Mouse (Mus musculus): Measurements from ENCODE around the gene Sema3c.

Gene Sema3c

DNA sequence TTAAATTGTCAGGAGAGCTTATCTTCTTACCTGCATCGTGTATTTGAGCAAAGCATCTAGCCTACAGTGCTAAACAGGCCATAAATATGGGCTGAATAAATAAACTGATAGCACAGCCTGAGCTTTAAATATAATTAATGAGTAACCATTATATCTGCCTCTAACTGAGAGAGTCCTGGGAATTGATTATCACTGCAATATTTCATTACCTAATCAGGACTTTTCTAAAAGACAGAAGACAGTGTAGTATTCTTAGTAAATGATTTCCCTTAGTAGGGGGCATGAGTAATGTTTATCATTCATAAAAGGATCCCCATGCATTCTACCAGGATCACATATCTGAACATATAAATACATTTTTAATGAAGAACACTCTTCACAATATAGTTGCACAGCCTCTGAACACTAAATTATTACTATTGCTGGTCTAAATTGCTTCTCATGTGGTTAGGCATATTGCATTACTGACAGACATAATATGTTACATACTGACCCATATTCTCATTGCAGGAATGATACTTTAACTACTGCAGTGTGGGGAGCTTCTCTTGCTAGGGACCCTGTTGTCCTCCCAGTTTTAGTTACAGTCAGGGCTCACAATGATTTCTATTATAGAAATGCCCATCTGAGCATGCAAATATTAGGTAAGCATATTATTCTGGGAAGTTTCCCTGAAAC is 74.9 kb downstream of the Sema3c start:
- DNase-seq = no peak

GRCm38 (mm10) chr5:17661223-17661622 is 87.1 kb downstream of the Sema3c start:
- no peak for DNase-seq

DNA sequence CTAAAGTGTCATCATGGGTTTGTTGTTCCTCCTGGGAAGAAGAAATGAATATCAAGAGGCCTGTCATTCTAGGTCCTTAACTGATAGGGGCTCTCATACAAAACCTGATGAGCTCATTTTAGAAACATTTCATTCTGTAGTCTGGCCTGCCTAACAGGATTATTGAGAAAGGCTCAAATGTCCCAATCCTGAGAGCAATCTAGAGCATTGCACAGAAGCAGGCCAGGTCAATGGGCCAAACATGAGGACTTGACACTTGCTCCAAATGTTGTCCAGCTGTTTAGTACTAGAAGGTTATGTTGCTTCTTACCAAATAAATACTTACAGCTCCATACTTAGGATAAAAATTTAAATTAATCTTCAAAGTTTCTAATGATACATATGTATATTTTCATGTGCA is 97.3 kb downstream of the Sema3c start:
- DNase-seq = no peak

DNA sequence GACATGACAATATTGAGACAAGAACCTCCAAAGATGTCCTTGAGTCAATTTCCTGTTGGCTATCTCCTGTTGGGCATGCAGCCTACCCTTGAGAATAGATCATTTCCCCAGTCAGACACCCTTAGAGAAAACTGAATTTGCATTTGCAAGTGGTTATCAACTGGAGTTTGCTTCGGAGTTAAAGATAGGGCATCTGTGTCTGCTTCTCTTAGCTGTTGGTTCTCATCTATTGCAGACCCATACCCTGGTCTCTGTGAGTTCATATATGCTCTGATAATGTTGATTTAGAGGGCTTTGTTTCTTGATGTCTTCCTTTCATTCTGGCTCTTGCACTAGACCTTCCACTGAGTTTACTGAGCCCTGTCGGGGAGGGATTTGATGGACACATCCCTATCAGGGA is 106.8 kb downstream of the Sema3c start:
- no peak for DNase-seq

- peak; percentile 92 for DNase-seq
Observed at GRCm38 (mm10) chr5:17689121-17689520, 115.0 kb downstream of the Sema3c start.

DNA sequence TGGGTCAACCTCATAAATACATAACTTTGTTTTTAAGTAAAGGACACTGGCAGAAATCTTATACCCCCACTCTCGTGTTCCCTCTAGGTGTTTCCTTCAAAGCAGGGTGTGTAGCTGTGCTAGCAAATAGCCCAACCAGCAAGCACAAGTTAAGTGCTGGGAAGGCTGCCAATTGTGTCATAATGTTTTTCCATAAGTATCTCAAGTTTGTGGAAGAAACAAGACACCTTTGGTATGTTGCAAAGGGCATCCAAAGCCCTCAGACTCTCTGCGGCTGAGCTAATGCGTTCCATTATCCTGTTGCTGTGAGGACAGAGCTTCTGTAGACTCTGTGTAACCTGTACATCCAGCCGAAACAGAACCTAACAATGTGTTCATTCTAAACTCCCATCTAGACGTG is 115.5 kb downstream of the Sema3c start:
- DNase-seq = no peak

DNA sequence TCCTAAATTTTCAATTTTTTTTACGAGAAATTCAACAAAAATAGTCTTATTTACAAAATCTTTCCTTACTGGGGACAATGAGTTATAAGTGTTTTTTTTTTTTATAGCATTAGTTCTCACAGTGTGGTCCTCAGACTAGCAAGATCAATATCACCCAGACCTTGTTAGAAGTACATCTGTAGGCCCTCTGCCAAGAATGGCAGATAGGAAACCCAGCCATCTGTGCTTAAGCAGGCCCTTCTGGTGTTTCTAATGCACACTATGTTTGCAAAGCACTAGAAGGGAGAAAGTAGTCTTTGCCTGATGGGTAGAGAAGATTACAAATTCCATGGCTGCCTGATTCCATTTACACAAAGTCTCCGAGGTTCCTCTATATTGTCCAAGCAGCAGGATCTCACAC is 121.3 kb downstream of the Sema3c start:
- no peak for DNase-seq

GRCm38 (mm10) chr5:17698905-17699304 is 124.8 kb downstream of the Sema3c start:
- DNase-seq = no peak

DNA sequence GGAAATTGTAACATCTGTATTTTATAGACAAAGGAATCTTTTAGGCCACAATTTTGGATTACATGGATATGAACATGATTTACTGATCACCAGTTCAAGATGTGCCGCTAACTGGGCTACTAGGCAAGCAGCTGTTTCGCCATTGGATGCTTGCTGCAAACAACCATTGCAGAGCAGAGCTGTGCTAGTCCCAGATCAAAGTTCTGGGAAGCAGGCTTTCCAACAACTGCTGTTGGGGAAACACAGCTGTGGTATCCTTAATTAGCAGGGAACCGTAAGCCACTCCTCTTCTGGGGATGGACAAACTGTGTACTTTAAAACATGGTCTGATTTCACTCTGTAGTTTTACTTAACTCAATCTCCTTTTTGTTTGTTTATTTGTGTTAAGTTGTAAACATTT is 130.1 kb downstream of the Sema3c start:
- no peak for DNase-seq

DNA sequence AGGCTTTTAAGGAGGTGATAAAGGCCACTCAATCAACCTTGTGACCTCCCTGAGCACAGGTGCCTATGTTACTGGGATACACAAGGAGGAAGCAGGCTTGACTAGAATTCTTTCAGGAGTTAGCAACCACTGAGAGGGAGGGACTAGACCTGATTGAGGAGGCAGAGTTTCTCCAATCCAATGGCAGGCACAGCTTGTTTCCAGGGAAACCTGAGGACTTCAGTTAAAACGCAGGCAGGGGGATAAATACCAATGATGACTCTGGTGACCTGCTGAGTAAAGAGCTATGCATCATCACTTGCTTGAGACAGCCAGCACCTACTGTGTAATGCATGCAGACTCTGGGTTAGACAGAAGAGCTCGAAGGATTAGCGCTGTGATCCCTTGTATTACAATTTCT is 133.0 kb downstream of the Sema3c start:
- DNase-seq = no peak

DNA sequence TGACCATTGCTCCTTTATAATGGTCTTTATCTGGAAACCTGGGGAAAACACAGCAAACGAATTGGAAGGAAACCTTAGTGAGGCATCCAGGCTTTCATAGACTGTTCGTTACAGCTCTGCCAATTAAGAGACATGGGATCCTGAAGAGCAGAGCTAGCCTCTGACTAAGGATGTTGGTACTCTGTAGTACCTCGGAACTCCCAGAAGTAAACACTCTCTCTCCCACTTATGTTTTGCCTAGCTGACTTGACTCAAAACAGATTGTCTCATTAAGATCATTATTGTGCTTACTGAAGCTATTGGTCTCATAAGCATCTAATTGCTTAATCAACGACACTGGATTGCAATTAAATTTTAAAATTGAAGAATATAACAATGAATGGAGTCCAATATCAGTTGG is 138.3 kb downstream of the Sema3c start:
- DNase-seq = no peak

DNA sequence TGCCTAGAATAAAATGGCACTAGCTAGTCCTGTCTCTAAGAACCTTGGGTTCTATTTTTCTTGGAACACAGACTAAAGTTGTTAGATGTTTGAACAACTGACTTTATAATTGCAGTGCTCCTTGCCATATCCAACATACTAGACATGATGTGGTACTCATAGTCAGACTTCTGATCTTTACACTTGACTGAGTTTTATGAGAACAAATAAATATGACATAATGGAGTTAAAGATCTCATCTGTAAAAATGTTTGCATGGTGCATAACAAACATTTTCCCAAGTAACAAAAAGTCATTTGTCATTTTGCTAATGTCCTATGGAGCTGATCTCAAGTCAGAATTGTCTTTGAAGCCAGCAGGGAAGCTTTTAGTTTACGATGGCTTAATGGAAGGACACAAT is 141.1 kb downstream of the Sema3c start:
- no peak for DNase-seq

- no peak for DNase-seq
Observed at GRCm38 (mm10) chr5:17720011-17720410, 145.9 kb downstream of the Sema3c start.

- no peak for DNase-seq
Observed at GRCm38 (mm10) chr5:17724031-17724430, 149.9 kb downstream of the Sema3c start.

GRCm38 (mm10) chr5:17728047-17728446 is 154.0 kb downstream of the Sema3c start:
- no peak for DNase-seq

- no peak for DNase-seq
Observed at GRCm38 (mm10) chr5:17739805-17740204, 165.7 kb downstream of the Sema3c start.

DNA sequence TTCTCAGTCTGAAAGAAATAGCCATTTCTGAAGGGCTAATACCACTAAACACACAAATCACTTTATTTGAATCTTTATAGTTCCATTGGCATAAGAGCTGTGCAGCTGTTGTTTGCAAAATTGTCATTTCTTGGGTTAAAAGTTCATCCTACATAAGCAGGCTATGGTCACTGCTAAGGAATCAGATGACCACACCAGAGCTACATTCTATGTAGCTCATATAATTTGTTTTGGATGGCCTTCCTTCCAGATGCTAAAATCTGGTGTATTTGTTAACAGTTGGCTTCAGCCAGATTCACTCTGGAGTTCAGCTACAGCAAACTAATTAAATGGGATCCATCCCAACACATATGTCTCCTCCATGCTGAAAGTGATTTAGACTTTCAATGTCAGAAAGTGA is 172.4 kb downstream of the Sema3c start:
- DNase-seq = no peak

DNA sequence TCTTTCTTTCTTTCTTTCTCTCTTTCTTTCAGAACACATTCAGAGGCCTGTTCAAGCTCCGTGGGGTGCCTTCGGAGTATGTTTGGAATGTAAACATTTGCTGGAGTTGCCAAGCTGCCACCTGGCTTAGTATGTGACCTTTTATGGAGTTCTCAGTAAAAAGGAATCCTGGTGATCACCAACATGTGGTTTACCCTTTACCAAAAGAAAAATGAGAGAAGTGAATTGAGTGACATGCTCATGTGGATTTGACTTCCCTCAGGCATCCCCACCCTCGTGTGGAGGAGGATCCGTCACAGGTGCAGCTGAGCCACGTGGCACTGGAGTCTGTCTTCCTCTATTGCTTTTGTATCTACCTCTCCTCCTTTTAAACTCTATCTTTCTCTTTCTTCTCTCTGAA is 173.1 kb downstream of the Sema3c start:
- no peak for DNase-seq

DNA sequence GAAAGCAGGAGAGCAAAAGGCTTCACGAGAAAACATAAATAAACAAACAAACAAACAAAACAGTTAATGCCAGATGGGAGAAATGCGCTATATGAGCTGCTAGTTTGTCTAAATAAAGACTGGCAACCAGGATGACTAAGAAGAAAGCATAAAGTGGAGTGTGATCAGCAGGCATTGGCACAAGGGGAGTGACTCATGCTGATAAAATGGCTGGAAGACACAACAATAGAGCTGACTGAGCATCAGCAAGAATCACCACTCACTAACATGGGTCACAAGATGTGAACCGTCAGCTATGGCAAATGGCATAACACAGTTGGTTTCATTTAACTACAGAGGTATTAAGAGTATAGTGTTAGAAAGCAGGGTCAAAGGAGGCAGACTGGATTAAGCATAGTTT is 174.2 kb downstream of the Sema3c start:
- DNase-seq = no peak

DNA sequence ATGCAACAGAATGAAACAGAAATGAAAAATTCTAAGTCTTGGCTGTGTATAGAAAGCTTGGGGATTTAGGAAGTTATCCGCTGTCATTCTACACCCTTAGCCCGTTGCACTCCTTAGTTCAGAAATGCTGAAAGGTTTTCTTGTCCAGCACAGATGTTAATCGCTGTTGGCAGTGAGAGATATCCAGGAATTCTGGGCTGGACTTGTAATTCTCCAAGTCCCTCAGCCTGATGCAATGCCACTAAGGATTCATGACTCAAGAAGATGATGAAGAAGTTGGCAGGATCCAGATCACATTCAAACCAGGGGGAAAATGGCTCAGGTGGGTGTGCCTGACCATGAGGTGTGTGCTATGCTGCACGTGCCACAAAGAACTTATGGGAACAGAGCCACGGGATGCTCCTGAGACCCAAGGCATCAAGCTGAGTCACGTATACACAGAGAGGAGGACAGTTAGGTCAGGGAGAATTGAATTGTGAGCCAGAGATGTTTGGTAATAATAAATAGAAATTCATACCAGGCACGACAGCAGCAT is 179.5 kb downstream of the Sema3c start:
- no peak for DNase-seq

DNA sequence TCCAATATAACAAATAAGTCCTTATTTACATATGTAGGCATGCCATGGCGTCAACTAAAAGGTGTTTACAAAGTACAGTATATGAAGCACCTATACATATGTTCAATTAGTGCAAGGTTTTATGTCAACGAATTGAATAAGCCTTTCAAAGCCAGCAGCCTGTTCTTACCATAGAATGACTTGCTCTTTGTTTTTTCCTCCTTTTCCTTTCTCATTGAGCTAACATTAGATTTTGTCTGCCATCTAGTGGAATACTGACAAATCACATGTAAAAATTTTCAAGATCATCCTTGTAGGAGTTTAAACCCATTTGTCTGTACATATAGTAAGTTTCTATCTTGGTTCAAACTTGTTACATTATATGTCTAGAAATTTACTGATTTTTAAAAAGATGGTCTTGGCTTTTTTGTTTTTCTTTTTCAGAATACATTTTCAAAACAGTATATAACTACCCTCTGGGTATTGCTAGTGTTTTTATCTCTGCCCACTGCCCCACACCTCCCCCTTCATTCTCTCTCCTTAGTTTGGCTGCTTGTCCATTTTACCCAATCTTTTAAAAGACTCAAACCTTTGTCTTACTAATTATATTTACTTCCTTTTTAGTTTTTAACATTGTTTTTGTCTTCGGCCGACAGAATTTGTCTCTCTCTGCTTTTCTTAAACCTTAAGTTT is 192.1 kb downstream of the Sema3c start:
- no peak for DNase-seq

- DNase-seq = no peak
Observed at GRCm38 (mm10) chr5:17770328-17770727, 196.2 kb downstream of the Sema3c start.

GRCm38 (mm10) chr5:17776571-17776970 is 202.5 kb downstream of the Sema3c start:
- peak; percentile 75 for DNase-seq

All from heart, adult 11 months (tissue).